Mouse (Mus musculus) cerebral cortex, adult 2 months (tissue): ENCODE measurements around the gene Nova1.

Source experiments
- WGBS: fragments of 180-500 bp; shearing (Covaris S2); methylation state at CpG from one replicate; pipeline ENCODE4 v1.1.7; 2018; 5-methylcytosine and 5-hydroxymethylcytosine counted together

Nova1 gene

GRCm38 (mm10) chr12:46818856-46819347 is at the start of gene Nova1:
Gene Nova1, minus strand, starts transcription at chr12:46818929.
- 1% methylated on average over 55 of the region's 68 CpGs for WGBS

- 1% methylated on average over 57 of the region's 57 CpGs for WGBS
Observed at GRCm38 (mm10) chr12:46819348-46820022, 756 bp upstream of the Nova1 start.

- under 1% methylated on average over 56 of the region's 61 CpGs for WGBS
Observed at GRCm38 (mm10) chr12:46818021-46818855, 491 bp downstream of the Nova1 start.

DNA sequence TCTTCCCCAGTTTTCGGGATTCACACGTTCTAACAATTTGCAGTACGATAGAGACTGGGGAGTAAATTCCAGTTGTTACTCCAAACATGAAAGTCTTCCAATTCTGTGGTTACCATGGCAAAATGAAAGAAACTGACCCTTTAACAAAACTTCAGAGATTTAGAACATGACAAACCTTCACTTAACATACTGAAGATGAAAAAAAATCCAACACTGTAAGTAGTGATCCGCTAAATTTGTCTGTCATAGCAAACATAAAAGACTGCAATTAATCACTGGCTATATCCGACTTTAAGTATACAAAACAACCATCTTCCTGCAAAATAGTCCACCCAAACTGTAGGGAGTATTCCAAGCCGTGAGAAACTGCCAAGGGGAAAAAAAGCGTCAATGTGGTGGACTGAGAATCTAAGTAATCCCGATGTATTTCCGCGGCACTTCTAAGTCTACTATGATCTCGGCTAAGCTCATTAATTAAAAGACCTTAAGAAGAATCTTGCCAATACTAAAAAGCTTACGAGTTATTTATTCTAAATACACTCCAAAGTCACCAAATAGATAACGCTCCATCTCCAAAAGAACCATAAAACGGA is 1.4 kb downstream of the Nova1 start:
- 11% methylated on average over 14 of the region's 14 CpGs for WGBS

DNA sequence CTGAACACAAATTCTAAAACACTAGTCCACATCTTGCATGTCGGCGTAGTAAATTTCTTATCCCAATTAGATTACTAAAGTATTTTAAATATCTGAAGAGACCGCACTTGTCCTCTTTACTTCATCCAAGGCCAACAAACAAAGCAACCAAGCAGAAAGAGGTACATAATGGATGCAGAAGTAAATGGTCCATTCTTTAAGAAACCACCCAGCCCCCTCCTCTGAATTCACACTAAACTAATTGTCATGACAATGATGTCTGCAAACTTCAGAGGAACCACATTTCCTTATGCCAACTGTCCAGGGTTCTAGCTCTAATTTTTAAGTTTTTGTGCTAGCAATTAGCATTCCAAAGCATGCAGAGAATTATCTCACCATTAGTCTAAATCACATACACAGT is 2.4 kb downstream of the Nova1 start:
- WGBS = 64% methylated on average over 3 of the region's 3 CpGs

DNA sequence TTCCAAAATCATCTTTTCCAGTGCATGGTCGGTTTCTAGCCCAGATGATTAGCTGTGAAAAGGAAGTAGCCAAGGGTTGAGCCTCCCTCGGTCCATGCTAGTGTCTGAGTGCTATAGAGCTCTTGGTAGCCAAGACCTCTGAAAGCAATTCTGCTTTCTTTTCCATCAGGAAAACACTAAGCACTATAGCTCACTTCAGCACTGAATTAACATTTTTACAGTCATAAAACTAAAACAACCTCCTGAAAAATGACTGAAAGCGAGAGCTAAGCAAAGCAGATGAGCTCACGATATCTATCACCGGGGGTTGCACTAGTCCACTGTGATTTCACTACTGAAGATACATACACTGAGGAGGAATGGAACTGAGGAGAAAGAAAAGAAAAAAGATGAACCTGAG is 3.0 kb downstream of the Nova1 start:
- 51% methylated on average over 5 of the region's 5 CpGs for WGBS

- WGBS = 84% methylated on average over 4 of the region's 4 CpGs
Observed at GRCm38 (mm10) chr12:46814820-46815219, 3.9 kb downstream of the Nova1 start.

- WGBS = 93% methylated on average over 1 of the region's 1 CpGs
Observed at GRCm38 (mm10) chr12:46801311-46801710, 17.4 kb downstream of the Nova1 start.

- 46% methylated on average over 8 of the region's 8 CpGs for WGBS
Observed at GRCm38 (mm10) chr12:46782301-46783280, 36.1 kb downstream of the Nova1 start.

DNA sequence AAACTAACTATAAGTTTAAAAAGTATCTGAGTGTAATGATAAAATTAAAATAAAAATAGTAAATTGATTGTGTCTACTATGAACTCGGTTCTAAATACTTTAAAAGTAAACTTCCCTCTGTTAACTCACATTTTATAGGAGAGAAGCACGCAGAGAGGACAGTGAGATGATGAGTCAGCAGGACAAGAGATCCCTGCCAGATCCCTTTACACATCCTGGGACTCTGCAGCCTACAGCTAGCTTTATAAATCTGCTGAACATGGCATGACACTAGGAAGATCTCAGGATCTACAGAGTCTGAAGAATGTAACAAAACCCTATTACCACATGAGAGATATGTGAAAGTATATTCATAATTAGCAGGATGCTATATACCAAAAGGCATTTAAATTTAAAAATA is 37.7 kb downstream of the Nova1 start:
- 55% methylated on average over 2 of the region's 2 CpGs for WGBS

DNA sequence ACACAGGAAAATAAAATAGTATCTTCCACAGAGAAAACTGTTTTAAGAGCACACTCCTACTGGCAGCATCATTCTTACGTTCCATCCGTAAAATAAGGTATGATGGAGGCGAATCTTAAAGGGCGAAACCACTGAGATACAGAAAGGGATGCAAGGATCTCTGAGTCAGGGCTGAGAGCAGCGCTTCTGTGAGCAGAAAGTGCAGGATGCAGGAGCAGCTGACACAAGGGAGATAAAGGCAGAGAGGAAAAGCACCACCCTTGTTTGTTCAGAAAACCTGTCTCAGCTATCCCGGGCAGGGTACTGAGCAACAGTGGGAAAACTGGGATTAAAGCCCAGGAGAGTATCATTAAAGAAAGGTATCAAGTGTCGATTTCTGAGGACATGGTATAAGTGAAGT is 59.3 kb downstream of the Nova1 start:
- 57% methylated on average over 7 of the region's 7 CpGs for WGBS

DNA sequence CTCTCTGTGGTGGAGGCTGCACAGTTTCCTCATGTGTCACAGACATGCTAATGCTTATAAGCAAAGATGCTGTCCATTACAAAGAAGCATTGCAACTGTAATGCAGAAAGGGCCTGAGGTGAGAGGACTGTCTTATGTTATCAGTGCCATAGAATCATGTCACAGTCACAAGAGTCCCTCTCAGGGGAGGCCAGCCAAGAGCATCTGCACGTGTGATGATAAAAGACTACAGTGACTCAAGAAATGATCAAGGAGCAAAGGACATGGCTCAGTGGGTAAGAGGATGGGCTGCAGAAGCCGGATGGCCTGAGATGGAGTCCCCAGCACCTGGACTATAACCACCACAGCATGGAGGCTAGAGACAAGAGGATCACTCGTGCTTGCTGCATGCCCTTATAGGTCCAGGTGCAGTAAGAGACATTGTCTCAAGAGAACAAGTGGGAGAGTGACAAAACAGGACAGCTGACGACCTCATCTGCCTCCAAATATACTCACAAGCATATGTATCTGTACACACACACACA is 64.3 kb downstream of the Nova1 start:
- 65% methylated on average over 4 of the region's 4 CpGs for WGBS

DNA sequence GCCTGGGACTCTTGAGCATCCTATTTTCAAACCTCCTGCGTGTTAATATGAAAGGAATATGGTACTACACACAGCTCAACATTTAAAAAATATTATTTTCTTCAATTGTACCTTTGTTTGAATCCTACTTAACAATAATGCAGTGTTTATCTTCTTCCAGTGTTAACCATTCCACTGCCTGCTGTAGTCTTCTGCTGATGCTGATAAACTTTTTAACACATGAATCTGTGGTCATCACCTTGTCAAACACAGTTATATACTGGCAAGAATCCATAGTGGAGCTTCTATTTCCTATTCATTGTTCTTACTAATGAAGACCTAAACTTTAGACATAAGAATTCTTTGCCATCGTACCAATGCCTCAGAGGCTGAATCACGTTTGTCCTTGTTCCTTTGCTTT is 65.6 kb downstream of the Nova1 start:
- 78% methylated on average over 3 of the region's 3 CpGs for WGBS

GRCm38 (mm10) chr12:46731943-46732342 is 86.8 kb downstream of the Nova1 start:
- WGBS = 86% methylated on average over 1 of the region's 1 CpGs

DNA sequence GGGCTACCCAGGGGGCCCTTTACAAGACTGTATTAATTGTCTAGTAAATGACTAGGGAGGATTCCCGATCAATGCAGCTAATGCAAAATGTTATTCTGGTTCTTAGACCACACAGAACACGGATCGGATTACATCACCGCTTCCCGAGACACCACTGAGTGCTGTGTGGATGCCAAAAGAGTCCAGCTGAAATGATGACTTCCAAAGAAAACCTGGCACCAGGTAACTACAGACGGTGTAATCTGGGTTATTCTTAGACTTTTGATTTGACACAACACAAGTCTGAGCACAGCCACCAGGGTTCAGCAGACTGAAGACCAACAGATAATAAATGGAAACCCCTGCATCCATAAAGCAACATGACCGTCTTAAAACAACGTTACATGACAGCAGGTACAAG is 96.8 kb downstream of the Nova1 start:
- WGBS = 52% methylated on average over 8 of the region's 8 CpGs

DNA sequence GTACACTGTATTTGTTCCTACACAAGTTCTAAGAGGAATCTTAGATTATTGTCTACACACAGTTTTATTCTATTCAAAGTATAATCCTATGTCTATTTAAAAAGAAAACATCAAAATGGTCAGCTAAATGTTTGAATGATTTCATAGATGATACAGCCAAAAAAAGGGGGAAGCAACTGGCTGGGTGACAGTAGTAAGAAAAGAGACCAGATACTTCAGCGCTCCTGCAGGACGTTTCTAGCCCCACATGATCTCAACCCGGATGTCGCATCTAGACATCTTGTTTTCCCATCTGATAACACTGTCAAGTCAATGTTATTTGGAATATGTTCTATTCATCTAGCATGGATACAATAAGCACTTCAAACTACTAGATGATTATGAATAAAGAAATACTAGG is 99.7 kb downstream of the Nova1 start:
- 97% methylated on average over 4 of the region's 4 CpGs for WGBS

- WGBS = 88% methylated on average over 2 of the region's 2 CpGs
Observed at GRCm38 (mm10) chr12:46710094-46710493, 108.6 kb downstream of the Nova1 start.

GRCm38 (mm10) chr12:46709475-46709874 is 109.3 kb downstream of the Nova1 start:
- 91% methylated on average over 7 of the region's 7 CpGs for WGBS

- 72% methylated on average over 8 of the region's 8 CpGs for WGBS
Observed at GRCm38 (mm10) chr12:46700202-46700601, 118.5 kb downstream of the Nova1 start.

GRCm38 (mm10) chr12:46676341-46676740 is 142.4 kb downstream of the Nova1 start:
- WGBS = 63% methylated on average over 2 of the region's 2 CpGs

DNA sequence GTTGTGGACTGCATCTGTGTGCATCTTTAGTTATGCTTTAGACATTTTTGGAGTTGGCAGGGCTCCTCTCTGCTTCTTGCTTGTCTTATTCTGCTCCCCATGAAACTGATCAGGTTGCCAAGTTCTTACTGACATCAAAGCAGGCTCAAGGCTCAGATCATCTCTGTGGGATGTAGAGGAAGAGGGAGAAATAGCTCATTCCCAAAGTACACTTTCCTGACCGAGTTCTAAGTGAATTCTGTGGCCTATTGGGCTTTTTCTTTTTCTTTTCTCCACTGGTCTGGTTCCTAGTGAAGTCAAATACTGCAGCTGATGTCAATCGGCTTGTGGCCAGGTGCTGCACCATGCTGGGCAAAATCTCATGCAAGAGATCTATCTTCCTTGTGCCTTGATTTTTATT is 152.0 kb downstream of the Nova1 start:
- 55% methylated on average over 2 of the region's 2 CpGs for WGBS
